Mouse (Mus musculus) embryonic stem cell, embryonic (primary cell): ENCODE measurements around the gene Slc17a5.

Experiments
- CTCF ChIA-PET, 4 experiments: fragments of 300-600 bp in 2 of 4; fragments of 350-600 bp in 2 of 4; sonication (Branson Sonifier 250); formaldehyde crosslinking; loops; one replicate each; lab custom pipeline; 2022; ENCODE audit warnings: inconsistent platforms in 2 of 4; lab: Charles Lee
- POLR2A ChIA-PET, 4 experiments: fragments of 300-600 bp in 2 of 4; fragments of 350-600 bp in 2 of 4; sonication (Branson Sonifier 250); formaldehyde crosslinking; loops; one replicate each; lab custom pipeline; 2022; ENCODE audit warnings: antibody characterized with exemption in 4 of 4, inconsistent platforms in 1 of 4; lab: Charles Lee

The Slc17a5 gene

GRCm38 (mm10) chr9:78488021-78488420 is 99.8 kb downstream of the Slc17a5 start:
- CTCF ChIA-PET, result interaction anchor here in 1 of 4 experiments (1.8 kb wide), 1 partner anchor 60 kb away, joined by 4 read pairs; no protein-coding TSS in a partner anchor
- POLR2A ChIA-PET, result interaction anchor here (0.8 to 27.8 kb wide), 21 partner anchors 7 to 296 kb away, joined by 3 to 1056 read pairs (median 6); partner anchors contain the start of genes Dppa5a (in 1 of the 4) and Ooep (in 1 of the 4)
